Mouse (Mus musculus) large intestine, adult 2 months (tissue): ENCODE measurements at regions not wholly inside any gene's neighbourhood (a gene's known extent, or its start where the extent isn't known, plus 50 kb on each side); places are given as distances from the start of the nearest gene placed in this dataset.

Experiments
- DNase-seq: peaks from one replicate; pipeline ENCODE4 v3.0.0-alpha.2; 2012; ENCODE audit warnings: low read depth, low spot score
- WGBS: fragments of 180-500 bp; shearing (Covaris S2); methylation state at CpG from one replicate; pipeline ENCODE4 v1.1.7; 2018; 5-methylcytosine and 5-hydroxymethylcytosine counted together

DNA sequence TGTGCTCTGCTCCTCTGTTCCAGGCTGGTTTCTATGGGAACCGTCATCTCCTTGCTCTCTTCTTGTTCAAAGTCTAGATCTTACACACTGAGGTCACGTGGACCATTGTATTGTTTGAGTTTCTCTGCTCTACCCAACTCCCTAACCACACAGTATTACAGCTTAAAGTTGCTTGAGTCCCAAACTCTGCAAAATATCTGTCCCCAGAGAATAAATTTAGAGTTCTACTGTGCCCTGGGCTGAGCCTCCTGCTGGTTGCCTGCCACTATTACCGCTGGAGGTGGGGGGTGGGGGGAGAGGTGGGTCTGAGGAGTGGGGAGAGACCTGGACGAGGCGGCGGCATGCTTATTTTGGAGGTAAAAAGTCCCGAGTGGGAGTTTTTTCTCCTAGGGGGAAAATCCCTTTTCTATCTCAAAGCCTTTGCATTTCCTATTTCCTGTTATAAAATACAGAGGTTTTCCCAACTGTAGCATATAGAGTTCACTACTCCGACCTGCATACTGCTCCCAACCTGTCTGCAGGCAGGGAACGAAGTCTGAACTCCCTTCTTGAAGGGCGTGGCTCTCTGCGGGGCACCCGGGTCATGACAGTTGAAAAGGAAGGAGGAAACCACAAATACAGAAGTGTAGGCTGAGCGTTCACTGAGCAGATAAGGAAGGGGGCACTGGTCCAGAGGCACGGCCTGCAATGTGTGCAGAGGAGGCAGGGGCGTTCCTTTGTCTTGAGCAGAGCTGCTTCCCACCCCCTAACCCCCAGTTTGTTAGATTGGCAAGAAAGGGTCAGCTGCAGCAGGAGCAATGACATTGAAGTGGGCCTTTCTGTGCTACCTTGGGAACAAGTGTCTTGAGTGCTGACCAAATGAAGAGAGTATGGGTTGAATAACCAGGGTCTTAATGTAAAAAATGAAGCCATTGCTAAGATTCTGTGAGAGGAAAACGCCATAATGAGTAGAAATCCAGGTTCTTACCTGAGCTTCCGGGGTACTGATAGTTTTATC is 188.7 kb downstream of the Akap7 start:
- 19% methylated on average over 17 of the region's 17 CpGs for WGBS
- DNase-seq: peak; percentile 76

GRCm38 (mm10) chr10:25114316-25114715 is 187.0 kb upstream of the Arg1 start:
- WGBS: 90% methylated on average over 4 of the region's 4 CpGs
- DNase-seq: no peak

DNA sequence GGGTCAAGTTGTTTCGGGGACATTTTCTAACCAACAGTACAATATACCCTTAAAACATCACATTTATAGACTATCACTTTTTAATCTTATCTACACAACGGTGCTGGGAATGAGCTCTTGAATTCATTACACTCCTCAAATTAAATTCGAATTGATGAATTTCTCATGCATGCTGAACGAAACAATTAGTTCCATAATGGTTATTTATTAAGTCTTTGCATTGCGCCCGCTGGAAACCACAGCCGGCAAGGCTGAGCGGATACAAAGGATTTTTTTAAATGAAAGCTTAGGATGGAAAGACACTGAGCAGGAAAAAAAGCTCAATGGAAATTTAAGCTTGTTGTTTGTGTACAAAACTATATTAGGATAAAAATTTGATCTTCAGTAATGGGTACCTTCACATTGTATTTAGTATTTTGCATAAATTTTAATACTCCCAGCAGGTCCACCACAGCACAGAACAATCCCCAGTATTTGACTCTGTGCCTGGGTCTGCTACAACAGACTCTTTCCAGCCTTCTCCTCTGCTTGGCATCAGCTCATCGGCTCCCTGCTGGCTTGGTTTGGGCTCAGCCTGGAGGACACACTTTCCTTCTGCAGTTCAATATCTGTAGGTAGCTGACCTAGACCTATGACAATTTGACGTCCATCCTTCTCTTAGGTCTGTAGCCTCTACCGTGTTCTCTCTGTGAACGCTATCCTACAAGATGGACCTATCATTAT is 185.3 kb upstream of the Arg1 start:
- no peak for DNase-seq
- WGBS: 84% methylated on average over 12 of the region's 12 CpGs

DNA sequence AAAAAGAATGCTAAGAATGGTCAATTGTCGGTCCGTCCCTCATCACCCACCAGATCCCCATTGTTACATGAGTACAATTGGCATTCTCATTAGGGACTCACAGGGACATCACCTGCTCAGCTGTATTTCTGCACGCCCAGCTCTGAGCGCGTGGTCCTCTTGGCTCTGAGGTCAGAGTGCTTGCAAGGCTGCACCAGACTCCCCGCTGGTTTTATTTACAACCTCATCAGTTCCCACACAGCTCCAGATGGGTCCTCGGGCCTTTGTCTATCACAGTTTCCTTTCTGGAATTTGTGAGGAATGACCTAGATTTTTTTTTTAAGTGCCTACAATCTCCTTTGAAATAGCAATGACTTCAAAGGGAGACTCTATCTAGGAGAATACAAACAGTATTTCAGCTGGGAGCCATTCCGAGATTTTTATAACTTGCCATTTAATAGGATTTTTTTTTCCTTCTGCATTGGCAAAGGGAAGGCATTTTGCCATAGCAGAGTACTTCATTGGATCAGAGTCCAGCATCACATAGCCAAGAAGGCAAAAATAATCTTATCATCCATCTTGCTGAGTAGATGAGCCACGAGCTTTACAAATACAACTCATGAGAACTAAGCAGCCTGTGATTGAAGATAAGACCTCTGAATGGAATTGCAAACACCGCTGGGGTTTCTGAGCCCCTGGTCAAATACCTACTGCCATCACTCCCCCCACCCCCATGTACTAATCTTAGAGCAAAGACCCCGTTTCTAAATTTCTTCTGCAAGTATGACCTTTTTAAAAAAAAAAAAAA is 184.5 kb upstream of the Arg1 start:
- no peak for DNase-seq
- WGBS: 28% methylated on average over 11 of the region's 11 CpGs

DNA sequence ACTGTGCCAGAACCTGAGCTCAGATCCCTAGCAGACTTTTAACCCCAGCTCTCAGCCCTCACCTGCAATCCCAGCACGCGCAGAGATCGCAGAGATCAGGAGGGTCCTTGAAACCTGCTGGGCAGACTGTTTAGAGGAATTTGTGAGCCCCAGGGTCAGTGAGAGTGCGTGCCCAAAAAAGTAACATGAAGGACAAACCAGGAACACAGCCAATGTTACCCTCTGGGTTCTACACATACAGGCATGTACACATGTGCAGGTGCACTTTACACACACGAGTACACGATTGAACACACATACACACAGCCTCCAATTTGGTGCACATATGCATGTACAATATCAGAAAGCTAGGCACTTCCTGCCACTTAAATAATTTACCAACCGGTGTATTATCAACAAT is 183.9 kb upstream of the Arg1 start:
- 74% methylated on average over 7 of the region's 7 CpGs for WGBS
- DNase-seq: no peak

DNA sequence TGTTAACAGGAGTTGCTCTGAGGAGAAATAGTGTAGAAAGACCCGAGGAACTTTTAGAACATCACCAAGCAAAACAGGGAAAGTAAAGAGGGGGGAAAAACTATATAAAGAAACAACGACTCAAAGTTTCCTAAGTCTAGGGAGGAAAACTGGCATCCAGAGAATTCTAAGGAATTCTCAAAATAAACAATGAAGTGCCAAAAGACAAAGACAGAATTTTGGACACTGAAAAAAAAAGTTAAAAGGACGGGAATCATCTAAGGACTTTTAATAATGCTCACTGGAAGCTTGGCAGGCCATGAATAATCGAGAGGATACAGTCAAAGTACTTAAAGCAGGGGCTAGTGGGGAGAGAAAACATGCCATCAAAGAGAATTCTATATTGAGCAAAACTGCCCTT is 170.8 kb upstream of the Arg1 start:
- WGBS: 62% methylated on average over 4 of the region's 4 CpGs
- DNase-seq: no peak

DNA sequence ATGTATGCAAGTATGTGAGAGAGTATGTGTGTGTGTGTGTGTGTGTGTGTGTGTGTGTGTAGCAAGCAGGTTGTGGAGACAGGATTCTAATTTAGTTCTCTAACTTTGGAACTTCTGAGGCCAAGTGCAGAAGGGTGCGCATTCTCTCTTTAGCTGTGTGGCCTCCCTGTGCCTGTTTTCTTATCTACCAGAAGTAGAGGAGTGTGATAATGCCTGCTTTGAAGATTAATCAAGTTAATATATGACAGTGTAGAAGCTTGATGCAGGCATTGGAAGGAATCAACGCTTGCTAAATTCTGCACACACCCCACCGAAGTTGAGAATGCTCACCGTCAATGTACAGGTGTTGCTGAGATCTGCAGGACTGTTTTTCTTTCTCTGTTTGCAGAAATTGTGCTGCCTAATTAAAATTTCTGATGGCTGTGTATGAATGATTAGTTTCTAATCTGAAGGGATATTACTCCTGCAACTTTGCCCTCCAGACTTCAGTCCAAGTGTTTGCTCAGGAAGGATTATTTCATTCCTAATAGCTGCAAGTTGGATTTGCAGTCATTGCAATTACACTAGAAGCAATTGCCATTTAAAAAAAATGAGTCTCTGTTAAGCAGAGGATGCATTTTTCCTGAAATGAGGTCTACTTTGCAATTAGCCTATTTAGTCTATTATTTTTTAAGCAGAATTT is 162.6 kb upstream of the Arg1 start:
- 84% methylated on average over 4 of the region's 4 CpGs for WGBS
- no peak for DNase-seq

DNA sequence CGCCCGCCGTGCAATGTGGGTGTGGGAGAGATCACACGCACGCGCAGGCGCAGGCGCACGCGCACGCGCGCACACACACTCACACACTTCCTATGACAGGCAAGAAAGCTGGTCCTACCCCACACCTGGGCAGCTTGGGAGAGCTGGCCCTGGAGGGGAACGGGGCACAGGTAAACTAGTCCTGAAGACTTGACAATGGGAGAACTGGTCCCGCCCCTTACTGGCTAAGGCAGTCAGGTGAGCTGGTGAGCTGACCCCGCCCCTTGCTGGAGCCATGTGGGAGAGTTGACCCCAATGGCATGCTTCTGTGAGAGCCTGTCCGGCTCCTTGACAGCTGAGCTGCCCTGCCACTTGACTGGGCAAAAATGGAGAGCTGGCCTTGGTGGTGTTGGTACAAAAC is 159.5 kb upstream of the Arg1 start:
- no peak for DNase-seq
- WGBS: 96% methylated on average over 17 of the region's 17 CpGs

DNA sequence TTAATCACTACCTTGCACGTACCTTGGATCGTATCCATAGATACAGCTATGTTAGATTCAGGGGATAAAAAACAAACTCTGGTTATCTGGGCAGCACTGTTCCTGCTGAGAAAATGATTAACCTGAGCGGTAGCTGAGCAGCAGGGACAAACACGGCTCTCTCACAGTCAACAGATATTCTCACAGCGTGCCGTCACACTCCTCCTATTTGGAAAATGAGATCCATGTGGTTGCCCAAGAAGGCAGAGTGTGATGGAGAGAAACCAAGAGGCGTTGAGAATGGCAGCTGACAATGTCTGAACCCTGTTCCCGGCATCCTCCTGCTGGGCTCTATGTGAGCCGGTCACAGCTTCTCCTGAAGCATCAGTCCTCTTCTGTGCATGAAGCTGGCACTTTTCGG is 155.6 kb upstream of the Arg1 start:
- 34% methylated on average over 10 of the region's 10 CpGs for WGBS

GRCm38 (mm10) chr10:25072617-25073016 is 145.3 kb upstream of the Arg1 start:
- no peak for DNase-seq
- whole genome bisulfite sequencing: 75% methylated on average over 2 of the region's 2 CpGs

More for the DNA sequence above, 155.6 kb upstream of the Arg1 start:
- no peak for DNase-seq

DNA sequence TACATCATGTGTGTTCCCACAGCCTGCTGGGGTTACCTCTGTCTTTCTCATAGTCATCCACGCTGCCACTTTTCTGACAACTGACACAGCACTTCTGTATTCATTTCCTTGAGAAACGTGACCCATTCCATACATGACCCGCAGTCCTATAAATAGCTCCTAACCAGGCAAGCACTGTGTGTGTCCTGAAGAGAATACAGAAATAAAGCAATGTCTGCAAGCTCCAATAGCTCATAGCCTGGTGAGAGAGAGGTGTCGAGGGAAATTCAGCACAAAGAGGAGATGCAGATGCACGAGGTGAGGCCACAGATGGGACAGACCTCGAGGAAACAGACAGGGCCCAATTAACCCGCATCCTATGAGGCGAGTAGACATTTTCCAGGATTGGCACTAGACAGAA is 141.0 kb upstream of the Arg1 start:
- no peak for DNase-seq
- WGBS: 68% methylated on average over 8 of the region's 8 CpGs

GRCm38 (mm10) chr10:25064701-25065362 is 137.5 kb upstream of the Arg1 start:
- DNase-seq: no peak
- WGBS: 94% methylated on average over 6 of the region's 6 CpGs

GRCm38 (mm10) chr10:25061402-25062055 is 134.2 kb upstream of the Arg1 start:
- DNase-seq: no peak
- 13% methylated on average over 13 of the region's 13 CpGs for WGBS

DNA sequence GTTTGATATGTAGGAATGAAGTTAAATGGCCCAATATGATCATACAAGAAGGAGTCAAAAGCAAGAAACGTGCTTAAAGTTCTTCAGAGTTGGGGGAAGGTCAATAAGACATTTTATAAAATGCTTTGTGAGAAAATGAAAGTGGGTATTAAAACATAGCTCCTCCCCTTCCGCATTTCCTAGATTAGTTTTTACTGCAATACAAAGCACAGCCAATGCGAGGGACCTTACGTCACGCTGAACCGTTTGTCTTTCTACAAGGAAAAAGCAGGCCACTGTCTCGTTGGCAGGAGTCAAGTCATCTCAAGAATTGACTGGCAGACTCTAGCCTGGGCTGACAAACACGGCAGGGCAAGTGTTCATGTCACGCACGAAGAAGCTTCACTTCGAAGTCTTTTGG is 131.4 kb upstream of the Arg1 start:
- 67% methylated on average over 11 of the region's 11 CpGs for WGBS
- no peak for DNase-seq

DNA sequence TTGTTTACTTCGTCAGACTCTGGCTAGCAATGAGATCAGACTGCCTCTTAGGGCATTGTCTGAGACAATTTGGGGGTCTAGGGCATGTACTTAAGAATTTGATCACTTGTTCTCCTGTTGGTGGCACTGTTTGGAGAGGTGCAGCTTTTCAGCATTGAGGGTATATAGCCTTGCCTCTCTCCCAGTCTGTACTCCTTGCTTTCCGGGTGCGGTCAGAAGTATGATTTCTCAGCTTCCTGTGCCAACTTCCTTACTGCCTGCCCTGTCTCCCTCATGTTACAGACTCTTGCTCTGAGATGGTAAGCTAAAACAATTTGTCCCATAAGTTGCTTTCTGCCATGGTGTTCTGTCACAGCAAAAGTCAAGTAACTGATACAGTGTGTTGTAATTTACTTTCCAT is 124.7 kb upstream of the Arg1 start:
- 33% methylated on average over 3 of the region's 3 CpGs for WGBS
- no peak for DNase-seq

- no peak for DNase-seq
- WGBS: 81% methylated on average over 5 of the region's 5 CpGs
Measured at GRCm38 (mm10) chr10:25051368-25051874, 124.1 kb upstream of the Arg1 start.

DNA sequence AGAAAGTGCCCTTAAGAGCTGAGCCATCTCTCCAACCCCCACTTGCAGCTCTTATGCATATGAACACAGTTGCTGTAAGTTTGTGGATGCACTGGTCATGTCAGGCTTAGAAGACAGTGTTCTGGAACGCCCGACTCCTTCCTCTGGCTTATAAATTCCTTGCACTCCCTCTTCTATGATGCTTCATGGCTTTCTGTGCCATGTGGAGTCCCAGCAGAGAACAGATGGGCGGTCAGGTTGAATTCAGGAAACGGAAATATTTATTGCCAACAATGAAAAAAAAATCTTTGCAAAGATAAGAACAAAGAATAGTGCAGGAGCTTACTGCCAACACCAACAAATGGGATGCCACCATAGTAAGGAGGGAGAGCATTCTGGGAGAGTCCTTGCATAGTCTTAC is 113.9 kb upstream of the Arg1 start:
- DNase-seq: no peak
- WGBS: 55% methylated on average over 4 of the region's 4 CpGs

- WGBS: 84% methylated on average over 3 of the region's 3 CpGs
- DNase-seq: no peak
Measured at GRCm38 (mm10) chr10:25039926-25040325, 112.6 kb upstream of the Arg1 start.
